11 mouse cellular contexts compared by ENCODE assay signal in the genomic region with DNA sequence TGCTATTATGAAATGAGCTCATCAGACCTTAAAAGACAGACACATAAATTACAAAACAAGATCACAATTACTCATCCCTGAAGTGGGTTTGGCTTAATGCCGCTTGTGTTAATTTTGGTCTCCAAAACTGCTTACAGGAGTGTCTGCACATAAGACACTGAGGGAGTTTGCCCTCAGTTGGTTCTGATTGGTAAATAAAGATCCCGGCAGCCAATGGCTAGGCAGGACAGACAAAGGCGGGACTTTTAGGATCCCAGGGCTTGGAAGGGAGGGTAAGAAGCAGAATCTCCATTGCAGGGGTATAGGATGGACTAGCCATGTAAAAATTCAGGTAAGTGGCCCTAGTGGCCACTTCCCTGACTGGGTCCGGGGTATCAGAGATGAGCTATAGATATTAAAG. TPM values are rescaled to one million over a fixed set of nuclear protein-coding genes. Genes with fewer than 3 reads are reported as not detected.
"Had no signal": no experiment of that assay in that cellular context is flagged by ENCODE, and none has a peak within 500 bp of the region (broad histone marks: within the 10 kb centered on the region; RNA-seq: fewer than 3 reads in every experiment).

No protein-coding gene starts in this region.

- DNase-seq: lung, adult 2 months; lung, postnatal 14 days; lung, postnatal 36 days; right cerebral cortex, postnatal 25 days; right cerebral cortex, postnatal 4 days; spleen, adult 18-20 months; thymus, adult 18-20 months; thymus, postnatal 14 days; thymus, postnatal 36 days had no signal

RNA-seq across cellular contexts. Expression of a gene that starts 22.1 kb away (rescaled TPM):
- total RNA-seq: monocyte, adult 5-6 weeks had no signal
- polyA plus RNA-seq: macrophage had no signal

RNA-seq across cellular contexts. Expression of a gene that starts 57.6 kb away (rescaled TPM):
- total RNA-seq: monocyte, adult 5-6 weeks had no signal
